Mouse (Mus musculus) cortical plate, adult 2 months (tissue): ENCODE measurements around the gene Cxcl14.

Experiments used
- CTCF ChIP-seq: fragments of 200-500 bp; IDR thresholded peaks from 2 replicates; pipeline ENCODE4 v1.5.1; 2011; ENCODE audit warnings: mild to moderate bottlenecking, control low read depth, low read length; ENCODE audit not compliant: insufficient read depth; ENCODE audit errors: extremely low read depth
- POLR2A ChIP-seq: fragments of 200-500 bp; IDR thresholded peaks from 2 replicates; pipeline ENCODE4 v1.6.1; 2011; ENCODE audit warnings: mild to moderate bottlenecking, low read length, control low read depth; ENCODE audit not compliant: insufficient read depth; ENCODE audit errors: extremely low read depth

- TF ChIP-seq CTCF (no peak), POLR2A (no peak)
Observed at GRCm38 (mm10) chr13:56334236-56334635, 37.9 kb upstream of the Cxcl14 start.
